Mouse (Mus musculus) spleen, adult 2 months (tissue): ENCODE measurements at regions not wholly inside any gene's neighbourhood (a gene's known extent, or its start where the extent isn't known, plus 50 kb on each side); places are given as distances from the start of the nearest gene placed in this dataset.

Experiments
- DNase-seq, 2 experiments: peaks; one replicate each; pipeline versions ENCODE4 v3.0.0 to v3.0.0-alpha.2; 2012 to 2021; ENCODE audit warnings: low spot score in 2 of 2, low read depth in 1 of 2
- H3K27ac ChIP-seq: fragments of 200-500 bp; 2 replicates; pipeline ENCODE4 v1.5.1; 2012; ENCODE audit warnings: low read length, inconsistent platforms; ENCODE audit not compliant: insufficient read depth
- H3K27me3 ChIP-seq: fragments of 200-500 bp; 2 replicates; pipeline ENCODE4 v1.6.1; 2012; ENCODE audit warnings: mild to moderate bottlenecking, moderate library complexity, low read length, inconsistent platforms; ENCODE audit not compliant: control insufficient read depth, insufficient read depth
- H3K36me3 ChIP-seq: fragments of 200-500 bp; 2 replicates; pipeline ENCODE4 v1.6.1; 2012; ENCODE audit warnings: mild to moderate bottlenecking, low read length, inconsistent platforms; ENCODE audit not compliant: control insufficient read depth, insufficient read depth
- H3K4me1 ChIP-seq: fragments of 200-500 bp; 2 replicates; pipeline ENCODE4 v1.6.1; 2011; ENCODE audit warnings: inconsistent platforms; ENCODE audit not compliant: control insufficient read depth, insufficient read depth, insufficient read length
- H3K4me3 ChIP-seq: fragments of 200-500 bp; 2 replicates; pipeline ENCODE4 v1.5.1; 2011; ENCODE audit warnings: mild to moderate bottlenecking, inconsistent platforms; ENCODE audit not compliant: insufficient read depth, insufficient read length; ENCODE audit errors: extremely low read depth
- CTCF ChIP-seq: fragments of 200-500 bp; IDR thresholded peaks from 2 replicates; pipeline ENCODE4 v1.5.1; 2011; ENCODE audit warnings: mild to moderate bottlenecking, inconsistent platforms; ENCODE audit not compliant: insufficient read depth, insufficient read length, insufficient replicate concordance; ENCODE audit errors: extremely low read depth
- POLR2A ChIP-seq: fragments of 200-500 bp; IDR thresholded peaks from 2 replicates; pipeline ENCODE4 v1.6.1; 2011; ENCODE audit warnings: low read depth, low read length, inconsistent platforms
- WGBS: fragments of 180-500 bp; shearing (Covaris S2); methylation state at CpG from one replicate; pipeline ENCODE4 v1.1.7; 2018; 5-methylcytosine and 5-hydroxymethylcytosine counted together

DNA sequence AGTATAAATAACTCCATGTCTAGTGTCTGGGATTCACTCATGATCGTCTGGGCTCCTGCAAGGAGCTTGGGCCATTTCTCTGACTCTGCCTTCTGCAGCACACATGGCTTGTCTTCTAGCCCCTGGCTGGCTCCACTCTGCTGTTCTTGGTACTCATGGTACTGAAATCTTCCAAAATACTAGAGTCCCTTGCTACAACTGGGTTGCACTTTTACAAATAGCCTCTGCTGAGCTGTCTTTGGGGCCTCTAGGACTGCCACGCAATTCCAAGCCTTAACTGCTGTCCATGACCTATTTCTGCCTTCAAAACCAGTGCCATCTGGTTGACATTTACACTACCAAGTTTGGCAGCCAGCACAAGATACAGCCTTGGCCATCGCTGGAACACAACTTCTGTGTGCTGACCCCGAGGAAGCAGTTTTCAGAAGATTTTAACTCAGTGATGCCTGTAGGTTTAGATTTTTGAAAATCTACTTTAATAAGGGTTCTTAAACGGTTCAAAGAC lies 731.2 kb upstream of the Car8 start:
- Histone ChIP-seq H3K27me3 (no peaks in the 10 kb centered on the region), H3K36me3 (no peaks in the 10 kb centered on the region), H3K4me3 (no peak overlapping the region), H3K4me1 (no peaks in the 10 kb centered on the region), H3K27ac (no peak overlapping the region)
- TF ChIP-seq CTCF = no peak
- DNase-seq = no peak
- 83% methylated on average over 5 of the region's 5 CpGs for WGBS

- TF ChIP-seq POLR2A = no peak
- no peak for TF ChIP-seq CTCF
- no peaks in the 10 kb centered on the region for H3K36me3 ChIP-seq
- no peak overlapping the region for H3K27ac ChIP-seq
- DNase-seq = no peak
- no peaks in the 10 kb centered on the region for H3K27me3 ChIP-seq
- no peaks in the 10 kb centered on the region for H3K4me1 ChIP-seq
- WGBS = 83% methylated on average over 3 of the region's 3 CpGs
- H3K4me3 ChIP-seq = no peak overlapping the region
These were observed 729.9 kb upstream of the Car8 start for GRCm38 (mm10) chr4:8968741-8969140.

DNA sequence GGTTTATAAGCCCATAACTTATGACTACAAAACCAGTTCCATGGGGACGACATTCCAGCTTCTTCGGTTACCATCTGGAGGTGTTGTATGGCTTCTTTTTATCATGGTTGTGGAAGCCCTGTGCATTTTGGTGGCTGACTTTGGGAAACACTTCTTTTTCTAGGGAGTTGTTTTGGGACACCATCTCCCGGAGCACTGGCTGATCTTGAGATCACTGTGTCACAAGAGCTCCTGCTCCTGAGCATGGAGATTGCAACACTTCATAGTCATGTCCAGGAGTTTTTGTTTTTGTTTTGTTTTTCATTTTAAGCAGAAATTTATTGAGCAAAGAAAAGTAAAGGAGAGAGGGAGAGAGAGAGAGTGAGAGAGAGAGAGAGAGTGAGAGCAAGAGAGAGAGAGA lies 729.1 kb upstream of the Car8 start:
- no peaks in the 10 kb centered on the region for H3K36me3 ChIP-seq
- H3K4me1 ChIP-seq = no peaks in the 10 kb centered on the region
- no peak for DNase-seq
- H3K4me3 ChIP-seq = no peak overlapping the region
- H3K27ac ChIP-seq = no peak overlapping the region
- no peaks in the 10 kb centered on the region for H3K27me3 ChIP-seq
- TF ChIP-seq CTCF = no peak
- no peak for TF ChIP-seq POLR2A
- 94% methylated on average over 3 of the region's 3 CpGs for WGBS

DNA sequence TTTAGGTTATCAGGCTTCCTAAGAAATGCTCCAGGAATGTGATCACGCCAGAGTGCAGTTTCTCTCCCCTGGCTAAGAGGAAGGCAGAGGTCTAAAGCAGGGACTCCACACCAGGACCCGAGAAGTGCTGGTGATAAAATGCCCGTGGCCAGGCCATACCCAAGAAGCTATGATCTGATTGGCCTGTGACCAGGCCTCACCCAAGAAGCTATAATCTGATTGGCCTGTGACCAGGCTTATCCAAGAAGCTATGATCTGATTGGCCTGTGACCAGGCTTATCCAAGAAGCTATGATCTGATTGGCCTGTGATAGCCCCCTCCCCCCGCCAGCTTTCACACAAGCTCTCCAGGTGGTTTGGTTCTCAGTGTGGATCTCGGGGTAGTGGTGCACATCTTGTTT lies 726.7 kb upstream of the Car8 start:
- no peak for TF ChIP-seq POLR2A
- TF ChIP-seq CTCF = no peak
- WGBS = 90% methylated on average over 5 of the region's 5 CpGs
- DNase-seq = no peak
- Histone ChIP-seq H3K27ac (no peak overlapping the region), H3K4me3 (no peak overlapping the region), H3K27me3 (no peaks in the 10 kb centered on the region), H3K36me3 (no peaks in the 10 kb centered on the region), H3K4me1 (no peaks in the 10 kb centered on the region)

GRCm38 (mm10) chr4:8962959-8963572 lies 724.2 kb upstream of the Car8 start:
- H3K36me3 ChIP-seq = no peaks in the 10 kb centered on the region
- no peak overlapping the region for H3K4me3 ChIP-seq
- H3K4me1 ChIP-seq = no peaks in the 10 kb centered on the region
- H3K27ac ChIP-seq = no peak overlapping the region
- no peak for DNase-seq
- no peak for TF ChIP-seq POLR2A
- TF ChIP-seq CTCF = no peak
- no peaks in the 10 kb centered on the region for H3K27me3 ChIP-seq
- 81% methylated on average over 9 of the region's 9 CpGs for WGBS

GRCm38 (mm10) chr4:8961851-8962250 lies 723.0 kb upstream of the Car8 start:
- H3K27me3 ChIP-seq = no peaks in the 10 kb centered on the region
- no peak for DNase-seq
- no peak overlapping the region for H3K27ac ChIP-seq
- no peak overlapping the region for H3K4me3 ChIP-seq
- H3K36me3 ChIP-seq = no peaks in the 10 kb centered on the region
- H3K4me1 ChIP-seq = no peaks in the 10 kb centered on the region
- no peak for TF ChIP-seq CTCF
- TF ChIP-seq POLR2A = no peak
- 87% methylated on average over 6 of the region's 6 CpGs for WGBS

GRCm38 (mm10) chr4:8957771-8958170 lies 718.9 kb upstream of the Car8 start:
- WGBS = 37% methylated on average over 6 of the region's 6 CpGs
- Histone ChIP-seq H3K4me1 (no peaks in the 10 kb centered on the region), H3K4me3 (no peak overlapping the region), H3K27ac (no peak overlapping the region), H3K36me3 (no peaks in the 10 kb centered on the region), H3K27me3 (no peaks in the 10 kb centered on the region)
- TF ChIP-seq POLR2A = no peak
- no peak for TF ChIP-seq CTCF
- no peak for DNase-seq
